Mouse (Mus musculus) adrenal gland, adult (tissue): ENCODE measurements around the gene Cacna1g.
"Not testable (repeated sequence)": the region's sequence is repeated elsewhere in the genome, so short reads cannot be mapped to it uniquely, and the experiment has no call there.

Source experiments
- DNase-seq, 2 experiments: peaks; one replicate each; pipeline ENCODE4 v3.0.0; 2022 to 2023; ENCODE audit warnings: low spot score in 1 of 2; ENCODE audit not compliant: inconsistent age in 2 of 2

The Cacna1g gene

GRCm38 (mm10) chr11:94407803-94408321 is 66.1 kb downstream of the Cacna1g start:
- no peak for DNase-seq

GRCm38 (mm10) chr11:94405348-94405747 is 68.7 kb downstream of the Cacna1g start:
- DNase-seq: no peak

DNA sequence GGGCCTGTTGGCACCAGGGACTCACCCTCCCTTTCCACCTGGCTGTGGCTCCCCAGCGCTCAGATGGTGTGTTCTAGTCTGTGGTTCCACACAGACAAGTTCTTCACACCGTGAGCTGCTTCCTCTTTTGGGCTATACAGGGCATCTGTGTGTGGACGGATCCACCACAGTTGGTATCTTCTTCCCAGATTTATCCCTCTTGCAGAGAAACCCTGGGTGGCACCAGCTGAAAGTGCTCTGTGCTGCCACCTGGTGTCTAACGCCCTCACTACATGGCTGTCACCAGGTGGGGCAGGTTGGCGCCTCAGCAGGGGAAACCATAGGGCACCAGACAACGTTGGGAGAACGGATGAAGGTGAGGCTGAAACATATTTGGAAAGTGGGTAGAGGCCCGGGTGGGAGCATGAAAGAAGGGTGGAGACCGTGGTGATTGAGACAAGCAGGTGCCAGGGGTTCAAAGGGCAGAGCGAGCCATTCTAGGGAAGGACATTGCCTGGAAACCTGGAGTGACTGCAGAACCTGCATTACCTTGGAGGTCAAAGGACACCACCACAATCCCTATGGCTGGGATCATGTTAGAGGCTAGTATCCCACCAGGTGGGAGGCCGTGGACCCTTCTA is 69.2 kb downstream of the Cacna1g start:
- DNase-seq: peak; percentile 78 to 95

DNA sequence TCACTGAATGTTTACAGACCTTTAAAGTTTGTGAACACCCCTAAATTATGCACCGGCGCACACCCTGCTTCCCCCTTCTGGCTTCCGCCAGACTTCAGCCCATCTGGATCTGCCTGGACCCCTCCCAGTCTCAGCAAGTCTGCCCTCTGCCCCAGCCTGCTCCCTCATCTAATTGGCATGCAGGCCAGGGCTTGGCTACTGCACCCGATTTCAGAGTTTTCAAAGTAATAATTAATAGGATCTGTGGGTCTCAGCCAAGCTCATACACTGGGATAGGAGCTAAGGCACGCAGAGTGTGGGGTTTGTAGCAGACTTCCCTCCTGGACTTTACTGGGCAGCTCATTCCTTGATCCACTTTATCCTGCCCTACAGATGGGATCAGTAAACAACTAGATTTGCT is 69.8 kb downstream of the Cacna1g start:
- DNase-seq: no peak

- no peak for DNase-seq
These were observed 70.2 kb downstream of the Cacna1g start for GRCm38 (mm10) chr11:94403757-94404156.

- DNase-seq: no peak
These were observed 71.3 kb downstream of the Cacna1g start for GRCm38 (mm10) chr11:94402731-94403130.

DNA sequence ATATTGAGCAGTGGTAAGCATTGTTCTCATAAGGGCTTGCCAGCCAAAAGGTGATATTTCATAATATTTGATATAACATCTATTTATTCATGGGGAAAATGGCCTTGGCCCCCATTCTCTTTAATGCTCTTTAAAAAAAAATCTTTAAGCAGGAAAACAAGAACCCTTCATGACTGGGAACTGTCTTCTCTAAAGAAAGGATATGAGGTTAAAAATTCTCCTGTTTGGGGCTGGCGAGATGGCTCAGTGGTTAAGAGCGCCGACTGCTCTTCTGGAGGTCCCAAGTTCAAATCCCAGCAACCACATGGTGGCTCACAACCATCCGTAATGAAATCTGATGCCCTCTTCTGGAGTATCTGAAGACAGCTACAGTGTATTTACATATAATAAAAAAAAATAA is 72.0 kb downstream of the Cacna1g start:
- not testable (repeated sequence) for DNase-seq

DNA sequence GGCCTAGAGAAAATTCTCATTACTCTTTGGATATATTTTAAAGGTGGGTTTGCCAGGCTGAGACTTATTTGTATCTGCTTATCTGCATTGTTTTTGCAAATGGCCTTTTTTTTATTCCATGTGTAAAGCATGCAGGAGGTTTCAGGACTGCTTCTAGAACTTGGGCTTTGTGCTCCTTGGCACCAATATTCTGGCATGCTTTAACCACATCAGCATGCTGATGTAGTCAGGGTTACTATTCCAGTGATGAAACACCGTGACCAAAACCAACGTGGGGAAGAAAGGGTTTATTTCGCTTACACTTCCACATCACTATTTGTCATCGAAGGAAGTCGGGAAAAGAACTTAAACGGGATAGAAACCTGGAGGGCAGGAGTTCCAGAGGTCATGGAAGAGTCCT is 73.0 kb downstream of the Cacna1g start:
- no peak for DNase-seq

- DNase-seq: no peak
These were observed 79.9 kb downstream of the Cacna1g start for GRCm38 (mm10) chr11:94394107-94394506.

DNA sequence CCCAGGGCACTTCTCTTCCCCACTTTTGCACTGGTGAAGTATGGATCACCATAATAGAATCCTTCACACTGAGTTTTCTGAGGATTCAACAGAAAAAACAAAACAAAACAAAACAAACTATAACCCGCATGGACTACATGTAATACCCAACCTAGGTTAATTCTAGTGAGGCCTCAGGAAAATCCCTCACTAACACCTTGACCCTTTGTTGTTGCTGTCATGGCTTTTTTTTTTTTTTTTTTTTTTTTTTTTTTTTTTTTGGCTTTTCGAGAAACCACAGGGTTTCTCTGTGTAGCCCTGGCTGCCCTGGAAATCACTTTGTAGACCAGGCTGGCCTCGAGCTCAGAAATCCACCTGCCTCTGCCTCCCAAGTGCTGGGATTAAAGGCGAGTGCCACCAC is 80.5 kb downstream of the Cacna1g start:
- DNase-seq: not testable (repeated sequence)

GRCm38 (mm10) chr11:94392672-94393109 is 81.3 kb downstream of the Cacna1g start, which contains the start of gene Abcc3:
Abcc3 (minus strand) TSS chr11:94392997.
- DNase-seq: peak; percentile 76 to 83

DNA sequence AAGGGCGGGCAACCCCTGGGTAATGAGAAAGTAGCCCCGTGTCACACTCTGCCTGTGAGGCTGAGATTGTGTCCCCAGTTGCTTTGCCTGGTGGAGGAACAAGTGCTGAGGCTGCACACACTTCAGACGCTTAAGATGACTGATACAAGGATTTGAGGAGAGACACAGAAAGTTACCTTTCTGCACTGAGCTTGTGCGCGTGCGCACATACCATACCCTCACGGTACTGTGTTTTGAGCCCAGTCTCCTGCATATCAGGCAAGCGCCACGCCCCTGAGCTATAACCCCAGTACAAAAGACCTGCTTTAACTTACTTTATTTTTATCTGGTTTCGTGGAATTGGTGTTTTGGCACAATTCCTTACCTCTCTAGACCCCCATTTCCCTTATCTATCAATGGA is 82.3 kb downstream of the Cacna1g start:
- DNase-seq: no peak

GRCm38 (mm10) chr11:94390825-94391224 is 83.2 kb downstream of the Cacna1g start:
- DNase-seq: no peak

GRCm38 (mm10) chr11:94389724-94390396 is 84.1 kb downstream of the Cacna1g start:
- no peak for DNase-seq

GRCm38 (mm10) chr11:94389021-94389420 is 85.0 kb downstream of the Cacna1g start:
- no peak for DNase-seq

DNA sequence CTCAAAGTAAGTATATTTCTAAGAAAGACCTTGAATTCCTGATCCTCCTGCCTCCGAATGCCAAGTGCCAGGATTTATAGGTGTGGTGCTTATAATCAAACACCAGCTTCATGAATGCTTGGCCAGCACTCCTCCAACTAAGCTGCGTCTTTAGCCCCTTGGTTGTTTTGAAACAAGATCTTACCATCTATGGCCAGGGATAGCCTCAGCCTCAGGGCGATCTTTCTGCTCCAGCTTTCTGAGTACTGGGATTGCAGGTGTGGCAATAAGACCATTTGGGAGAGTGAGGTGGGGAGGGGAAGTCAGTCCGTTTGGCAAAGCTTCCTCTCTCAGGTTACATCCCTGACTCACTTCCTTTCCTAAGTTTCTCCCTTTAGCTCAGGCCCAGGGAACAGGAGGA is 86.2 kb downstream of the Cacna1g start:
- DNase-seq: no peak

- DNase-seq: peak; percentile 46 to 67
These were observed 87.8 kb downstream of the Cacna1g start for GRCm38 (mm10) chr11:94385977-94386771.

GRCm38 (mm10) chr11:94379736-94380135 is 94.3 kb downstream of the Cacna1g start:
- no peak for DNase-seq

GRCm38 (mm10) chr11:94379061-94379460 is 94.9 kb downstream of the Cacna1g start:
- DNase-seq: no peak

DNA sequence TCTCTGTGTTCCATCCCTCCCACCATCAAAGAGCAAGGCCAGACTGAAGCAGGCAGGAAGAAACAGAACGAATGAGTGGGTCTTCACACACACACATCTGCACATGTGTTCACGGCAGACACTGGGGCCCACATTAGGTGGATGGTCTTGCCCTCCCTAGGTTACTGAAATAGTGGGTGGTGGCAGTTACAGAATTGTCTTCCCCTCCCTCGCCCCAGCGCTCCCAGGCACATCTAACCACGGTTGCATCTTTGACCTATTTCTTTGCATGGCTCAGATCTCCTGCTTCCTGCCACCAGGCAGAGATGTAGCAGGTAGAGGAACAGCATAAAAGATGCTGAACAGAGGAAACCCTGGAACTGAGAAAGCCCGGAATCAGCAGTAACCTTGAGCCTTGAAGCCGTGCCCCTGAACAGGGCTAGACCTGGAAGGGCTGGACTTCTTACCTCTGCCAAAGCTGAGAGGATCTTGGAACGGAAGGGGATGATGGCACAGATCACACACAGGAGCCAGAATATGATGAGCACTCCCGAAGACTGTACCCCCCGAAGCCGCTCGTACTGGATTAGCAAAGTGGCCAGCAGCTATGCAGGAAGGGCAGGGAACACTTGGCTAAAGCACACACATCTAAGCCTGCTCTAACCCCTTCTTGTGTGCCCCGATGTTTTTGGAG is 99.6 kb downstream of the Cacna1g start:
- no peak for DNase-seq

- peak in 1 of 2 experiments; percentile 53 for DNase-seq
These were observed 103.2 kb downstream of the Cacna1g start for GRCm38 (mm10) chr11:94370809-94371208.
